Mouse (Mus musculus) CH12.LX (cell line): ENCODE data around the gene Bnc2. TPM values are rescaled to one million over a fixed set of nuclear protein-coding genes. Genes with fewer than 3 reads are reported as not detected.

ENCODE experiments used
- DNase-seq: peaks from one replicate; pipeline ENCODE4 v3.0.0-alpha.2; 2013; ENCODE audit errors: extremely low read depth
- H3K27ac ChIP-seq: 2 replicates; pipeline ENCODE4 v1.5.1; 2012; ENCODE audit warnings: low read depth, mild to moderate bottlenecking, control low read depth, moderate library complexity; ENCODE audit not compliant: insufficient read depth
- H3K27me3 ChIP-seq: replicated peaks from 2 replicates; pipeline ENCODE3; 2012; ENCODE audit warnings: inconsistent platforms
- H3K36me3 ChIP-seq, 2 experiments: replicated peaks in 1 of 2; 2 replicates each; pipeline versions ENCODE3 to v1.6.1; 2012; ENCODE audit warnings: inconsistent platforms in 1 of 2, low read length in 1 of 2, mild to moderate bottlenecking in 1 of 2, mixed read lengths in 1 of 2, moderate library complexity in 1 of 2; ENCODE audit not compliant: control insufficient read depth in 1 of 2, insufficient read depth in 1 of 2
- H3K4me1 ChIP-seq, 2 experiments: 2 replicates each; pipeline ENCODE4 v1.6.1; 2012; ENCODE audit warnings: inconsistent platforms in 1 of 2, moderate library complexity in 1 of 2; ENCODE audit not compliant: insufficient read depth in 2 of 2, control insufficient read depth in 1 of 2
- H3K4me2 ChIP-seq: 2 replicates; pipeline ENCODE4 v1.6.1; 2012; ENCODE audit warnings: low read depth, mild to moderate bottlenecking, control low read depth; ENCODE audit not compliant: poor library complexity, insufficient read depth, severe bottlenecking
- H3K4me3 ChIP-seq, 3 experiments: fragments of 150-350 bp in 1 of 3; sonication (generic) in 1 of 3; replicated peaks in 1 of 3; 2 replicates each; pipeline versions ENCODE3 to v1.5.1; 2011 to 2012; ENCODE audit warnings: low read depth in 2 of 3, low read length in 2 of 3, mild to moderate bottlenecking in 2 of 3, moderate library complexity in 2 of 3, control low read depth in 1 of 3, improper control_type of control experiment in 1 of 3, inconsistent platforms in 1 of 3, mixed read lengths in 1 of 3; ENCODE audit not compliant: poor library complexity in 1 of 3
- H3K79me2 ChIP-seq: replicated peaks from 2 replicates; pipeline ENCODE4 v1.6.1; 2012; ENCODE audit warnings: mild to moderate bottlenecking, moderate library complexity; ENCODE audit not compliant: control insufficient read depth, poor library complexity, insufficient read depth, severe bottlenecking; ENCODE audit errors: extremely low read depth
- H3K9ac ChIP-seq: 2 replicates; pipeline ENCODE4 v1.6.1; 2012; ENCODE audit warnings: low read depth, mild to moderate bottlenecking, control low read depth, moderate library complexity; ENCODE audit not compliant: insufficient read depth
- H3K9me3 ChIP-seq: replicated peaks from 2 replicates; pipeline ENCODE3; 2012; ENCODE audit warnings: low read length, inconsistent platforms, mixed read lengths
- CHD1 ChIP-seq: IDR thresholded peaks from 2 replicates; pipeline ENCODE4 v1.6.1; 2012; ENCODE audit warnings: low read depth, low read length, improper control_type of control experiment, inconsistent platforms
- E2F4 ChIP-seq: IDR thresholded peaks from 2 replicates; pipeline ENCODE4 v1.6.1; 2011; ENCODE audit warnings: low read depth, low read length, improper control_type of control experiment; ENCODE audit not compliant: insufficient replicate concordance
- ETS1 ChIP-seq: conservative IDR thresholded peaks from 2 replicates; pipeline ENCODE4 v1.6.1; 2012; ENCODE audit warnings: low read depth, mild to moderate bottlenecking, inconsistent platforms, low read length, improper control_type of control experiment, moderate library complexity
- GABPA ChIP-seq: IDR thresholded peaks from 2 replicates; pipeline ENCODE4 v1.6.1; 2012; ENCODE audit warnings: low read depth, low read length, improper control_type of control experiment, inconsistent platforms; ENCODE audit not compliant: insufficient replicate concordance
- HCFC1 ChIP-seq: IDR thresholded peaks from 2 replicates; pipeline ENCODE4 v1.6.1; 2012; ENCODE audit warnings: low read depth, mild to moderate bottlenecking, inconsistent platforms, low read length, improper control_type of control experiment
- KAT2A ChIP-seq: IDR thresholded peaks from 2 replicates; pipeline ENCODE4 v1.6.1; 2012; ENCODE audit warnings: low read length, improper control_type of control experiment, inconsistent platforms; ENCODE audit not compliant: insufficient replicate concordance
- MAX ChIP-seq: IDR thresholded peaks from 2 replicates; pipeline ENCODE4 v1.6.1; 2011; ENCODE audit warnings: low read length, improper control_type of control experiment
- MAZ ChIP-seq: IDR thresholded peaks from 2 replicates; pipeline ENCODE4 v1.6.1; 2012; ENCODE audit warnings: low read depth, mild to moderate bottlenecking, inconsistent platforms, low read length, improper control_type of control experiment, moderate library complexity
- MYC ChIP-seq: IDR thresholded peaks from 2 replicates; pipeline ENCODE4 v1.6.1; 2011; ENCODE audit warnings: low read depth, mild to moderate bottlenecking, improper control_type of control experiment, low read length
- PAX5 ChIP-seq: IDR thresholded peaks from 2 replicates; pipeline ENCODE4 v1.6.1; 2012; ENCODE audit warnings: low read length, inconsistent platforms, mixed read lengths
- POLR2AphosphoS2 ChIP-seq: IDR thresholded peaks from 2 replicates; pipeline ENCODE4 v1.6.1; 2011; ENCODE audit warnings: low read depth, low read length, improper control_type of control experiment
- RCOR1 ChIP-seq: conservative IDR thresholded peaks from 2 replicates; pipeline ENCODE4 v1.6.1; 2012; ENCODE audit warnings: low read depth, mild to moderate bottlenecking, inconsistent platforms, low read length, improper control_type of control experiment
- TCF12 ChIP-seq: IDR thresholded peaks from 2 replicates; pipeline ENCODE4 v1.6.1; 2014; ENCODE audit warnings: low read depth, mild to moderate bottlenecking, inconsistent platforms, low read length, improper control_type of control experiment
- USF2 ChIP-seq: conservative IDR thresholded peaks from 2 replicates; pipeline ENCODE4 v1.6.1; 2011; ENCODE audit warnings: low read depth, low read length, improper control_type of control experiment
- ZC3H11A ChIP-seq: IDR thresholded peaks from 2 replicates; pipeline ENCODE4 v1.6.1; 2012; ENCODE audit warnings: low read depth, mild to moderate bottlenecking, inconsistent platforms, low read length, improper control_type of control experiment
- dilution Hi-C: fragments of 300-500 bp; cut with MboI; formaldehyde crosslinking; loops from 2 replicates; pipeline ENCODE4 v1.14.3; 2020; ENCODE audit warnings: low sequenced_read_pairs; ENCODE audit not compliant: extremely low pct_unique_long_range_greater_than_20kb, extremely low pct_ligation_motif_present
- in situ Hi-C: fragments of 300-500 bp; cut with MboI; formaldehyde crosslinking; loops from 3 replicates; pipeline ENCODE4 v1.14.3; 2019; ENCODE audit warnings: low sequenced_read_pairs, low pct_ligation_motif_present, low pct_unique_long_range_greater_than_20kb, mixed read lengths
- polyA plus RNA-seq: library from polyadenylated mRNA; unstranded; fragments of >175 nt; gene quantifications from 2 replicates; pipeline ENCODE4 v1.2.1, GENCODE M21; 2012; ENCODE audit warnings: low read depth; ENCODE audit not compliant: insufficient read length
- total RNA-seq, 2 experiments: library from RNA; depleted of rRNA; stranded (reverse); fragments of 300-350 nt in 1 of 2; fragments of >200 nt in 1 of 2; gene quantifications; 2 replicates each; pipeline ENCODE4 v1.2.3; 2012 to 2014

Gene Bnc2
- total and polyA plus RNA-seq, 3 experiments, result not detected

GRCm38 (mm10) chr4:84675974-84676315, 870 bp upstream of the Bnc2 start:
- Histone ChIP-seq H3K36me3 (no peaks in the 10 kb centered on the region), H3K4me3 (no peak overlapping the region), H3K27me3 (no peaks in the 10 kb centered on the region), H3K4me1 (no peaks in the 10 kb centered on the region), H3K27ac (no peak overlapping the region), H3K4me2 (no peak overlapping the region), H3K9ac (no peak overlapping the region), H3K9me3 (peaks cover 59% of the 10 kb centered on the region), H3K79me2 (no peaks in the 10 kb centered on the region)
- TF ChIP-seq HCFC1 (no peak), ZC3H11A (no peak)
- in situ Hi-C loops (no loop called here), dilution Hi-C loops (no loop called here)
- DNase-seq, result no peak

- DNase-seq, result no peak
Measured at GRCm38 (mm10) chr4:84674318-84675170, 531 bp downstream of the Bnc2 start.

GRCm38 (mm10) chr4:84673681-84674307, 1.3 kb downstream of the Bnc2 start:
- no peaks in the 10 kb centered on the region for H3K36me3 ChIP-seq
- H3K9ac ChIP-seq, result no peak overlapping the region
- no peak overlapping the region for H3K4me2 ChIP-seq
- H3K9me3 ChIP-seq, result peaks cover 63% of the 10 kb centered on the region
- in situ Hi-C loops, result no loop called here
- TF ChIP-seq PAX5, result no peak
- TF ChIP-seq RCOR1, result no peak
- no peak for TF ChIP-seq TCF12
- no peak for TF ChIP-seq GABPA
- no peak for TF ChIP-seq ETS1
- no peak for TF ChIP-seq MAZ
- TF ChIP-seq USF2, result no peak
- TF ChIP-seq MAX, result no peak
- no peak for TF ChIP-seq MYC
- TF ChIP-seq POLR2AphosphoS2, result no peak
- no peak for TF ChIP-seq E2F4
- TF ChIP-seq ZC3H11A, result no peak
- no peak for TF ChIP-seq HCFC1
- no peak for TF ChIP-seq CHD1
- TF ChIP-seq KAT2A, result no peak
- TF ChIP-seq, all 38 proteins: peak for 0
- no peaks in the 10 kb centered on the region for H3K27me3 ChIP-seq
- H3K4me3 ChIP-seq, result no peak overlapping the region
- no peaks in the 10 kb centered on the region for H3K79me2 ChIP-seq
- no peaks in the 10 kb centered on the region for H3K4me1 ChIP-seq
- H3K27ac ChIP-seq, result no peak overlapping the region
- dilution Hi-C loops, result no loop called here
- no peak for DNase-seq

More at GRCm38 (mm10) chr4:84674318-84675170, 531 bp downstream of the Bnc2 start:
- in situ Hi-C loops (no loop called here), dilution Hi-C loops (no loop called here)
- Histone ChIP-seq H3K79me2 (no peaks in the 10 kb centered on the region), H3K36me3 (no peaks in the 10 kb centered on the region), H3K4me2 (no peak overlapping the region), H3K4me1 (no peaks in the 10 kb centered on the region), H3K9me3 (peaks cover 62% of the 10 kb centered on the region), H3K27ac (no peak overlapping the region), H3K27me3 (no peaks in the 10 kb centered on the region), H3K9ac (no peak overlapping the region), H3K4me3 (no peak overlapping the region)
- no peak for TF ChIP-seq POLR2AphosphoS2
- TF ChIP-seq, all 38 proteins: peak for 0
